Mouse (Mus musculus) lung, embryonic 14.5 days (tissue): ENCODE results near the gene Tti1. TPM values are rescaled to one million over a fixed set of nuclear protein-coding genes. Genes with fewer than 3 reads are reported as not detected.

Source experiments
- ATAC-seq: fragments of 200-750 bp; cut with Nextera tagmentation; 2 replicates; pipeline ENCODE4 v1.8.0; 2017; ENCODE audit warnings: mild to moderate bottlenecking, moderate TSS enrichment, moderate library complexity; ENCODE audit not compliant: insufficient read depth
- DNase-seq: peaks from one replicate; pipeline ENCODE4 v3.0.0-alpha.2; 2015
- H3K27ac ChIP-seq: fragments of 300-500 bp; sonication (generic); 2 replicates; pipeline ENCODE4 v1.5.1; 2014; ENCODE audit warnings: low read depth, mild to moderate bottlenecking, moderate library complexity
- H3K27me3 ChIP-seq: fragments of 300-500 bp; sonication (generic); 2 replicates; pipeline ENCODE4 v1.6.1; 2014; ENCODE audit warnings: low read length, control low read depth; ENCODE audit not compliant: insufficient read depth
- H3K36me3 ChIP-seq: fragments of 300-500 bp; sonication (generic); 2 replicates; pipeline ENCODE4 v1.6.1; 2014; ENCODE audit warnings: control low read depth; ENCODE audit not compliant: insufficient read depth
- H3K4me1 ChIP-seq: fragments of 300-500 bp; sonication (generic); 2 replicates; pipeline ENCODE4 v1.6.1; 2014; ENCODE audit warnings: antibody characterized with exemption, control low read depth; ENCODE audit not compliant: insufficient read depth
- H3K4me2 ChIP-seq: fragments of 300-500 bp; sonication (generic); 2 replicates; pipeline ENCODE4 v1.6.1; 2014; ENCODE audit warnings: mild to moderate bottlenecking
- H3K4me3 ChIP-seq: fragments of 300-500 bp; sonication (generic); 2 replicates; pipeline ENCODE4 v1.5.1; 2014; ENCODE audit warnings: low read depth, low read length
- H3K9ac ChIP-seq: fragments of 300-500 bp; sonication (generic); 2 replicates; pipeline ENCODE4 v1.6.1; 2014
- H3K9me3 ChIP-seq: fragments of 300-500 bp; sonication (generic); 2 replicates; pipeline ENCODE4 v1.6.1; 2016; ENCODE audit warnings: low read depth, low read length, control low read depth
- CTCF ChIP-seq: IDR thresholded peaks from 2 replicates; pipeline ENCODE4 v1.5.1; 2016; ENCODE audit warnings: antibody characterized with exemption, low read depth
- WGBS: fragments of 180-500 bp; shearing (Covaris S2); extraction: QIAGEN DNeasy Blood & Tissue Kit; methylation state at CpG from one replicate; pipeline ENCODE4 v1.1.7; 2014; 5-methylcytosine and 5-hydroxymethylcytosine counted together
- polyA plus RNA-seq: library from polyadenylated mRNA; unstranded; fragments of >200 nt; fragmentation: Nextera tagmentation; extraction: Ambion mirVana; gene quantifications from 2 replicates; pipeline ENCODE4 v1.2.1, GENCODE M21; 2014

Gene Tti1
- polyA plus RNA-seq, 1 experiment from 2014 or later = 27.3 TPM

DNA sequence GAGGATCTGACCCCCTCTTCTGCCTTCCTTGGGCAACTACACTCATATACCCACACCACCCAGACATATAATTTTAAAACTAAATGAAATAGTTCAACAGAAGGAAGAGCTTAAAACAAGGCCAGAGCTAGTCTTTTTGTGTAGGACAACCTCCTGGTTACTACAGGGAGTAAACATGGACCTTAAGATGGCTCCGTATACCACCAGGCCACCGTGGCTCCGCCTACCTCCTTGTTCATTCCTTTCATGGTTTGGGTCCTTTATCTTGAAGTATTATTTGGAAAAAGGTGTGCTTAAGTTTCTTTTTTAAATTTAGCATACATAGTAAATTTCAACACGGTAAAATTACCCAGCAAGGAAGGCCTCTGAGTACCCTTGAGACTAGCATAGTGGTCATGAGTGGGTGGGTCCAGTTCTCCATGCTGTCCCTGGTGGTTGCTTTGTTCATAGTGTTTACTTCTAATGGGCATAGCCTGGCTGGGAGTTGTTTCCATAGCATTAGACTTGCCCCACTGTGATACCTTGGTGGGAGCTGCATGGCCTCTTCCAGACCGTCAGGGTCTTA is 39.1 kb upstream of the Tti1 start:
- DNase-seq (no peak), ATAC-seq (no peak)
- Histone ChIP-seq H3K4me2 (no peak overlapping the region), H3K4me1 (no peaks in the 10 kb centered on the region), H3K4me3 (no peak overlapping the region), H3K27me3 (no peaks in the 10 kb centered on the region), H3K27ac (no peak overlapping the region), H3K36me3 (peaks cover 74% of the 10 kb centered on the region), H3K9ac (no peak overlapping the region), H3K9me3 (no peaks in the 10 kb centered on the region)
- whole genome bisulfite sequencing = 91% methylated on average over 5 of the region's 5 CpGs
- peak; percentile 7; the same call in 1 of the 2 replicates for TF ChIP-seq CTCF

DNA sequence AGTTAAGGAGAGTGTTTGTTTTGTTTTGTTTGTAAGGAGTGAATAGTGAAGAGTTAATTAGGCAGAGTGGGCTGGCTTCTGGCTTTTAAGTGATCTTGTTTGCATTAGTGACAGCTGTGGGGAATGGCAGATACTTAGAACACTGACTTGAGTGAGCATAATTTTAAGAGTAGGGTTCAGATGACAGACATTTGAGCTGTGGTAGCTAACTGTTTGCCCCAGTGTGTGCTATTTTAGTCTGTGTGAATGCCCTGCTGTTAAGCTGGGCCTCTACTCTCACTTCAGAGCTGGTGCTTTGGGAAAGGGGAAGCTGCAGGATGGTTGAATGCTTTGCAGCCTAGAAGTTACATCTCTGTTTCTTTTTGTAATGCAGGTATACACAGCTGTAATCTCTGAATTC is 38.2 kb upstream of the Tti1 start:
- Histone ChIP-seq H3K4me2 (no peak overlapping the region), H3K27me3 (no peaks in the 10 kb centered on the region), H3K4me1 (no peaks in the 10 kb centered on the region), H3K9me3 (no peaks in the 10 kb centered on the region), H3K9ac (no peak overlapping the region), H3K27ac (no peak overlapping the region), H3K4me3 (no peak overlapping the region), H3K36me3 (peaks cover 74% of the 10 kb centered on the region)
- no peak for DNase-seq
- ATAC-seq = no peak
- no peak for TF ChIP-seq CTCF

DNA sequence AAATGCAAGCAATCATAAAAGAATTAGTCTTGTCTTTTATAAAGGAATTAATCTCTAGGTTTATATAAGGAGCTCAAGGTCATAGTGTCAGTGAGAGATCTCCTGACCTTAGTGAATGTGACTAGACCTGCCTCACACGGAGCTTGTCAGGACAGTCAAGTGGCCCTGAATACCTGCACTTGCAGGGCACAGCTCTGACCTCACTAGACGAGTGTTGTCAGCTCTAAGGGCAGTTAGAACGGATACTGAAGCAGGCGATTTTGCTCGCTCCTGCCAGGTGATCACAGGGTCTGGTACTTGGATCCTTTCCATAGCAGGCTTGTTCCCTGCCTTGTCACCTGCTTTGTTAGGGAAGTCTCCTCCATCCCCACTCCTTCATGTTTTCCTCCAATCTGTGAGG is 36.8 kb upstream of the Tti1 start:
- no peak overlapping the region for H3K4me2 ChIP-seq
- peaks cover 74% of the 10 kb centered on the region for H3K36me3 ChIP-seq
- no peaks in the 10 kb centered on the region for H3K27me3 ChIP-seq
- no peak overlapping the region for H3K4me3 ChIP-seq
- no peaks in the 10 kb centered on the region for H3K9me3 ChIP-seq
- peak; percentile 41; the same call in 1 of the 2 replicates for ATAC-seq
- no peaks in the 10 kb centered on the region for H3K4me1 ChIP-seq
- no peak overlapping the region for H3K27ac ChIP-seq
- 49% methylated on average over 5 of the region's 5 CpGs for WGBS
- no peak for DNase-seq
- no peak overlapping the region for H3K9ac ChIP-seq
- TF ChIP-seq CTCF = no peak

DNA sequence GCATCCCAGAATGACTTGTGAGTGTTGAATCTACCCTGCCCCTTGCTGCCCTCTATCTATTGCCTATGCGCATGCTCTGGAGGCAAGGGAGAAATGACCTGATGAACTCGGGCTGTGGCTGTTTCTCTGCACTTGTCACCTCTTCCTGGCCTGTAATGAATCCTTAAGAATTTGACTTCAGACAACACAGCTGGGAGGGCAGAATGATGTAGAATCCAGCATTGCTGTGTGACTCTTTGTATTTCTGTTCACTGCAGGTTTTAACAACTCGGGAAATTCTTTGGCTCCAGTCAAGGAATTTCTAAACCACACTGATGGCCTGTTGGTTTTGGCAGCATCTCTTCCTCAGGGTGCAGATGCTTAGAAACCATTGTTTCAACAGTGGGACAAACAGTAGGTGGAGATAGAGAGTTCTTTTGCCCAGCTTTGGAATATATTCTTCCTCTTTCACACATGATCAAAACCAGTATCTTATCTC is 36.4 kb upstream of the Tti1 start:
- Histone ChIP-seq H3K4me3 (no peak overlapping the region), H3K36me3 (peaks cover 77% of the 10 kb centered on the region), H3K27me3 (no peaks in the 10 kb centered on the region), H3K27ac (peak overlapping the region; percentile 20; the same call in 1 of the 2 replicates), H3K4me1 (no peaks in the 10 kb centered on the region), H3K9me3 (no peaks in the 10 kb centered on the region), H3K9ac (no peak overlapping the region), H3K4me2 (no peak overlapping the region)
- 15% methylated on average over 3 of the region's 3 CpGs for WGBS
- DNase-seq (peak; percentile 72), ATAC-seq (no peak)
- peak; percentile 59 for TF ChIP-seq CTCF

- DNase-seq (no peak), ATAC-seq (no peak)
- Histone ChIP-seq H3K27ac (no peak overlapping the region), H3K4me2 (no peak overlapping the region), H3K4me3 (no peak overlapping the region), H3K27me3 (no peaks in the 10 kb centered on the region), H3K4me1 (no peaks in the 10 kb centered on the region), H3K9me3 (no peaks in the 10 kb centered on the region), H3K9ac (no peak overlapping the region), H3K36me3 (peaks cover 89% of the 10 kb centered on the region)
- TF ChIP-seq CTCF = no peak
- 86% methylated on average over 3 of the region's 3 CpGs for WGBS
Measured at GRCm38 (mm10) chr2:158063036-158063435, 34.8 kb upstream of the Tti1 start.

GRCm38 (mm10) chr2:158059666-158060105 is 31.5 kb upstream of the Tti1 start:
- Histone ChIP-seq H3K27ac (no peak overlapping the region), H3K4me1 (no peaks in the 10 kb centered on the region), H3K9me3 (no peaks in the 10 kb centered on the region), H3K4me3 (no peak overlapping the region), H3K27me3 (no peaks in the 10 kb centered on the region), H3K4me2 (no peak overlapping the region), H3K36me3 (peaks cover 87% of the 10 kb centered on the region), H3K9ac (no peak overlapping the region)
- 63% methylated on average over 8 of the region's 8 CpGs for WGBS
- DNase-seq (peak; percentile 49), ATAC-seq (no peak; the same call in 1 of the 2 replicates)
- no peak for TF ChIP-seq CTCF

DNA sequence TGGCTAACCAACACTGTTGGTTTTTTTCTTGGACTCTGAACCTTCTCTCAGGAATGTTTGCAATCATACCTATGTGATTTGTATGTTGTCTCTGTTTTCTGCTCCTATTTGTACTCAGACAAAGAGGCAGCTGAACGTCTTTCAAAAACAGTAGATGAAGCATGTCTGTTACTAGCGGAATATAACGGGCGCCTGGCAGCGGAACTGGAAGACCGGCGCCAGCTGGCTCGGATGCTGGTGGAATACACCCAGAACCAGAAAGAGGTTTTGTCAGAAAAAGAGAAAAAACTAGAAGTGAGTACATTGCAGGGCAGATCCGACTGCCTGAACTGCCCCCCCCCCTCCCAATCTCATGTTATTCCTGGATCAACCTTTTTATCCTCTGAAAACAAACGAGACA is 30.3 kb upstream of the Tti1 start:
- 76% methylated on average over 10 of the region's 10 CpGs for WGBS
- Histone ChIP-seq H3K4me2 (no peak overlapping the region), H3K27ac (no peak overlapping the region), H3K4me3 (no peak overlapping the region), H3K27me3 (no peaks in the 10 kb centered on the region), H3K4me1 (no peaks in the 10 kb centered on the region), H3K9ac (no peak overlapping the region), H3K9me3 (no peaks in the 10 kb centered on the region), H3K36me3 (peaks cover 81% of the 10 kb centered on the region)
- TF ChIP-seq CTCF = no peak
- peak; percentile 42 for DNase-seq
- no peak for ATAC-seq

GRCm38 (mm10) chr2:158057030-158057429 is 28.8 kb upstream of the Tti1 start:
- Histone ChIP-seq H3K27me3 (no peaks in the 10 kb centered on the region), H3K4me3 (no peak overlapping the region), H3K27ac (no peak overlapping the region), H3K9me3 (no peaks in the 10 kb centered on the region), H3K36me3 (peaks cover 74% of the 10 kb centered on the region), H3K4me1 (no peaks in the 10 kb centered on the region), H3K4me2 (no peak overlapping the region), H3K9ac (no peak overlapping the region)
- TF ChIP-seq CTCF = no peak
- ATAC-seq (no peak), DNase-seq (no peak)
- 78% methylated on average over 3 of the region's 3 CpGs for WGBS
